Mouse (Mus musculus) CH12.LX (cell line): ENCODE measurements around the gene Ift172. TPM values are rescaled to one million over a fixed set of nuclear protein-coding genes. Genes with fewer than 3 reads are reported as not detected.

Experiments
- DNase-seq: peaks from one replicate; pipeline ENCODE4 v3.0.0-alpha.2; 2013; ENCODE audit errors: extremely low read depth
- H3K27ac ChIP-seq: 2 replicates; pipeline ENCODE4 v1.5.1; 2012; ENCODE audit warnings: low read depth, mild to moderate bottlenecking, control low read depth, moderate library complexity; ENCODE audit not compliant: insufficient read depth
- H3K27me3 ChIP-seq: replicated peaks from 2 replicates; pipeline ENCODE3; 2012; ENCODE audit warnings: inconsistent platforms
- H3K36me3 ChIP-seq, 2 experiments: replicated peaks in 1 of 2; 2 replicates each; pipeline versions ENCODE3 to v1.6.1; 2012; ENCODE audit warnings: inconsistent platforms in 1 of 2, low read length in 1 of 2, mild to moderate bottlenecking in 1 of 2, mixed read lengths in 1 of 2, moderate library complexity in 1 of 2; ENCODE audit not compliant: control insufficient read depth in 1 of 2, insufficient read depth in 1 of 2
- H3K4me1 ChIP-seq, 2 experiments: 2 replicates each; pipeline ENCODE4 v1.6.1; 2012; ENCODE audit warnings: inconsistent platforms in 1 of 2, moderate library complexity in 1 of 2; ENCODE audit not compliant: insufficient read depth in 2 of 2, control insufficient read depth in 1 of 2
- H3K4me2 ChIP-seq: 2 replicates; pipeline ENCODE4 v1.6.1; 2012; ENCODE audit warnings: low read depth, mild to moderate bottlenecking, control low read depth; ENCODE audit not compliant: poor library complexity, insufficient read depth, severe bottlenecking
- H3K4me3 ChIP-seq, 3 experiments: fragments of 150-350 bp in 1 of 3; sonication (generic) in 1 of 3; replicated peaks in 1 of 3; 2 replicates each; pipeline versions ENCODE3 to v1.5.1; 2011 to 2012; ENCODE audit warnings: low read depth in 2 of 3, low read length in 2 of 3, mild to moderate bottlenecking in 2 of 3, moderate library complexity in 2 of 3, control low read depth in 1 of 3, improper control_type of control experiment in 1 of 3, inconsistent platforms in 1 of 3, mixed read lengths in 1 of 3; ENCODE audit not compliant: poor library complexity in 1 of 3
- H3K79me2 ChIP-seq: replicated peaks from 2 replicates; pipeline ENCODE4 v1.6.1; 2012; ENCODE audit warnings: mild to moderate bottlenecking, moderate library complexity; ENCODE audit not compliant: control insufficient read depth, poor library complexity, insufficient read depth, severe bottlenecking; ENCODE audit errors: extremely low read depth
- H3K9ac ChIP-seq: 2 replicates; pipeline ENCODE4 v1.6.1; 2012; ENCODE audit warnings: low read depth, mild to moderate bottlenecking, control low read depth, moderate library complexity; ENCODE audit not compliant: insufficient read depth
- H3K9me3 ChIP-seq: replicated peaks from 2 replicates; pipeline ENCODE3; 2012; ENCODE audit warnings: low read length, inconsistent platforms, mixed read lengths
- CHD2 ChIP-seq: IDR thresholded peaks from 2 replicates; pipeline ENCODE4 v1.6.1; 2011; ENCODE audit warnings: low read length, improper control_type of control experiment
- CTCF ChIP-seq, 2 experiments: IDR thresholded peaks in 1 of 2; conservative IDR thresholded peaks in 1 of 2; 2 replicates each; pipeline ENCODE4 v1.5.1; 2011 to 2012; ENCODE audit warnings: low read depth in 2 of 2, low read length in 2 of 2, improper control_type of control experiment in 1 of 2, inconsistent platforms in 1 of 2, mild to moderate bottlenecking in 1 of 2, moderate library complexity in 1 of 2
- E2F4 ChIP-seq: IDR thresholded peaks from 2 replicates; pipeline ENCODE4 v1.6.1; 2011; ENCODE audit warnings: low read depth, low read length, improper control_type of control experiment; ENCODE audit not compliant: insufficient replicate concordance
- ELF1 ChIP-seq: IDR thresholded peaks from 2 replicates; pipeline ENCODE4 v1.6.1; 2014; ENCODE audit warnings: low read depth, mild to moderate bottlenecking, inconsistent platforms, low read length, improper control_type of control experiment
- EP300 ChIP-seq: IDR thresholded peaks from 2 replicates; pipeline ENCODE4 v1.6.1; 2011; ENCODE audit warnings: low read length, improper control_type of control experiment
- GABPA ChIP-seq: IDR thresholded peaks from 2 replicates; pipeline ENCODE4 v1.6.1; 2012; ENCODE audit warnings: low read depth, low read length, improper control_type of control experiment, inconsistent platforms; ENCODE audit not compliant: insufficient replicate concordance
- HCFC1 ChIP-seq: IDR thresholded peaks from 2 replicates; pipeline ENCODE4 v1.6.1; 2012; ENCODE audit warnings: low read depth, mild to moderate bottlenecking, inconsistent platforms, low read length, improper control_type of control experiment
- IRF4 ChIP-seq: IDR thresholded peaks from 2 replicates; pipeline ENCODE4 v1.6.1; 2014; ENCODE audit warnings: low read depth, mild to moderate bottlenecking, inconsistent platforms, low read length, improper control_type of control experiment
- MAFK ChIP-seq: IDR thresholded peaks from 2 replicates; pipeline ENCODE4 v1.6.1; 2011; ENCODE audit warnings: low read length, improper control_type of control experiment; ENCODE audit not compliant: insufficient replicate concordance
- MAX ChIP-seq: IDR thresholded peaks from 2 replicates; pipeline ENCODE4 v1.6.1; 2011; ENCODE audit warnings: low read length, improper control_type of control experiment
- MAZ ChIP-seq: IDR thresholded peaks from 2 replicates; pipeline ENCODE4 v1.6.1; 2012; ENCODE audit warnings: low read depth, mild to moderate bottlenecking, inconsistent platforms, low read length, improper control_type of control experiment, moderate library complexity
- MXI1 ChIP-seq: IDR thresholded peaks from 2 replicates; pipeline ENCODE4 v1.6.1; 2011; ENCODE audit warnings: mild to moderate bottlenecking, low read depth, low read length, improper control_type of control experiment
- NELFE ChIP-seq: IDR thresholded peaks from 2 replicates; pipeline ENCODE4 v1.6.1; 2011; ENCODE audit warnings: low read depth, low read length, improper control_type of control experiment
- NRF1 ChIP-seq: IDR thresholded peaks from 2 replicates; pipeline ENCODE4 v1.6.1; 2014; ENCODE audit warnings: low read depth, mild to moderate bottlenecking, inconsistent platforms, low read length, improper control_type of control experiment, moderate library complexity
- POLR2A ChIP-seq: IDR thresholded peaks from 2 replicates; pipeline ENCODE4 v1.6.1; 2011; ENCODE audit warnings: low read depth, mild to moderate bottlenecking, improper control_type of control experiment, low read length
- RAD21 ChIP-seq: IDR thresholded peaks from 2 replicates; pipeline ENCODE4 v1.6.1; 2011; ENCODE audit warnings: low read depth, mild to moderate bottlenecking, low read length, improper control_type of control experiment, moderate library complexity
- RCOR1 ChIP-seq: conservative IDR thresholded peaks from 2 replicates; pipeline ENCODE4 v1.6.1; 2012; ENCODE audit warnings: low read depth, mild to moderate bottlenecking, inconsistent platforms, low read length, improper control_type of control experiment
- SIN3A ChIP-seq: IDR thresholded peaks from 2 replicates; pipeline ENCODE4 v1.6.1; 2012; ENCODE audit warnings: low read length, improper control_type of control experiment, inconsistent platforms
- TCF12 ChIP-seq: IDR thresholded peaks from 2 replicates; pipeline ENCODE4 v1.6.1; 2014; ENCODE audit warnings: low read depth, mild to moderate bottlenecking, inconsistent platforms, low read length, improper control_type of control experiment
- USF2 ChIP-seq: conservative IDR thresholded peaks from 2 replicates; pipeline ENCODE4 v1.6.1; 2011; ENCODE audit warnings: low read depth, low read length, improper control_type of control experiment
- ZKSCAN1 ChIP-seq: IDR thresholded peaks from 2 replicates; pipeline ENCODE4 v1.6.1; 2012; ENCODE audit warnings: low read depth, inconsistent platforms, low read length, improper control_type of control experiment, borderline replicate concordance
- ZMIZ1 ChIP-seq: IDR thresholded peaks from 2 replicates; pipeline ENCODE4 v1.6.1; 2012; ENCODE audit warnings: low read depth, mild to moderate bottlenecking, inconsistent platforms, low read length, improper control_type of control experiment
- dilution Hi-C: fragments of 300-500 bp; cut with MboI; formaldehyde crosslinking; loops from 2 replicates; pipeline ENCODE4 v1.14.3; 2020; ENCODE audit warnings: low sequenced_read_pairs; ENCODE audit not compliant: extremely low pct_unique_long_range_greater_than_20kb, extremely low pct_ligation_motif_present
- in situ Hi-C: fragments of 300-500 bp; cut with MboI; formaldehyde crosslinking; loops from 3 replicates; pipeline ENCODE4 v1.14.3; 2019; ENCODE audit warnings: low sequenced_read_pairs, low pct_ligation_motif_present, low pct_unique_long_range_greater_than_20kb, mixed read lengths
- polyA plus RNA-seq: library from polyadenylated mRNA; unstranded; fragments of >175 nt; gene quantifications from 2 replicates; pipeline ENCODE4 v1.2.1, GENCODE M21; 2012; ENCODE audit warnings: low read depth; ENCODE audit not compliant: insufficient read length
- total RNA-seq, 2 experiments: library from RNA; depleted of rRNA; stranded (reverse); fragments of 300-350 nt in 1 of 2; fragments of >200 nt in 1 of 2; gene quantifications; 2 replicates each; pipeline ENCODE4 v1.2.3; 2012 to 2014

Ift172 gene
- total and polyA plus RNA-seq, 3 experiments: 6.1 to 21.5 (median 8.5) TPM

DNA sequence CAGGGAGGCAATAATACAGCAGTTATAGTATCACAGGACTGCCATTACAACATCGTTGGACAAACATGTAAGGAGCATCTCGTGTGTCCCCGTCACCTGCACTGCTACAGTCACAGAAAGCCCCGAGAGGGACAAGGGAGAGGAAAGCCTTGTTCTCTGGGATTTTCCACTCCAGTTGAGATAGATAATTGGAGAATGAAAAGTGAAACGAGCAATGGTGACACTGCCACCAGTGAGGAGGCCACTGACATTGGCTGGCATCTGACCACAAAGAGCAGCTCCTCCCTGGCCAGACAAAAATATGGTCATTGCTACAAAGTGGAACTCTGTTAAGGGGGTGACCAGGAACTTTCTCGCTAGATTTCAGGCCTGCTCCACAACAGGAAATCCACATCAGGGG, 23.2 kb downstream of the Ift172 start:
- in situ Hi-C loops (no loop called here), dilution Hi-C loops (no loop called here)
- DNase-seq: no peak
- Histone ChIP-seq H3K4me3 (no peak overlapping the region), H3K9ac (no peak overlapping the region), H3K27ac (no peak overlapping the region), H3K79me2 (no peaks in the 10 kb centered on the region), H3K27me3 (no peaks in the 10 kb centered on the region), H3K36me3 (peaks cover 35 to 74% of the 10 kb centered on the region in 2 experiments), H3K9me3 (peaks cover 4% of the 10 kb centered on the region), H3K4me2 (no peak overlapping the region), H3K4me1 (no peaks in the 10 kb centered on the region)
- TF ChIP-seq SIN3A (no peak), IRF4 (no peak), MAFK (no peak), E2F4 (no peak), RCOR1 (no peak), ZMIZ1 (no peak), CTCF (conservative IDR thresholded peaks at IDR 0.05 in 1 of 2, IDR thresholded peaks at IDR 0.05 in 1 of 2; ENCODE audit: low read depth in 2 of 2, low read length in 2 of 2) (no peak), GABPA (no peak), USF2 (no peak), TCF12 (no peak), POLR2A (no peak)

DNA sequence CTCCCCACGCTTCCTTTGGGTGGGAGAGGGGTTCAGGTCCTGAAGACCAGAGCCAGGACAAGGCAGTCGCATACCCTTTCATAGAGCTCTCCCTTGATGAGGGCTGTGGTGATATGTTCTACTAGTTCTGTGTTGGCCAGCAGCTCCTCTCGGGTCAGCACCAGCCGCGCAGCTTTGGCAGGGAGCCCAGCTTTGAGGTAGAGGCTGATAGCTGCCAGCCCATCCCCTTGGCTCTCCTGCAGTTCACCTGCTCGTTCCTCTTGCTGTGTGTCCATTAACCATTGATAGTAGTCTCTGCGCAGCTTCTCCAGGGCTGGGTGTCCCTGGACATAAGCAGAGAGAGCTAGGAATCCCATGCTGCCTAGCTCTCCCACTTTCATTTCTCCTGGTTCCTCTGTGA, 24.8 kb downstream of the Ift172 start:
- Histone ChIP-seq H3K36me3 (peaks cover 35 to 78% of the 10 kb centered on the region in 2 experiments), H3K79me2 (no peaks in the 10 kb centered on the region), H3K4me2 (no peak overlapping the region), H3K4me1 (no peaks in the 10 kb centered on the region), H3K27ac (no peak overlapping the region), H3K9me3 (peaks cover 4% of the 10 kb centered on the region), H3K9ac (no peak overlapping the region), H3K27me3 (no peaks in the 10 kb centered on the region), H3K4me3 (no peak overlapping the region)
- no peak for TF ChIP-seq USF2
- TF ChIP-seq NELFE: no peak
- no peak for TF ChIP-seq EP300
- TF ChIP-seq NRF1: no peak
- DNase-seq: no peak
- in situ Hi-C loops: no loop called here
- dilution Hi-C loops: no loop called here

- Histone ChIP-seq H3K27me3 (no peaks in the 10 kb centered on the region), H3K9ac (no peak overlapping the region), H3K4me2 (no peak overlapping the region), H3K27ac (no peak overlapping the region), H3K79me2 (no peaks in the 10 kb centered on the region), H3K4me1 (peaks cover 0 to 2% of the 10 kb centered on the region in 2 experiments; a peak in 1 of 4 replicates), H3K36me3 (peaks cover 30 to 84% of the 10 kb centered on the region in 2 experiments), H3K9me3 (no peaks in the 10 kb centered on the region), H3K4me3 (no peak overlapping the region)
- in situ Hi-C loops: no loop called here
- TF ChIP-seq MAFK: no peak
- no peak for TF ChIP-seq ELF1
- TF ChIP-seq CTCF (conservative IDR thresholded peaks at IDR 0.05 in 1 of 2, IDR thresholded peaks at IDR 0.05 in 1 of 2; ENCODE audit: low read depth in 2 of 2, low read length in 2 of 2): no peak
- TF ChIP-seq SIN3A: no peak
- TF ChIP-seq POLR2A: no peak
- no peak for TF ChIP-seq MAX
- no peak for TF ChIP-seq ZKSCAN1
- no peak for TF ChIP-seq MXI1
- TF ChIP-seq HCFC1: no peak
- TF ChIP-seq RAD21: no peak
- no peak for TF ChIP-seq ZMIZ1
- no peak for TF ChIP-seq CHD2
- TF ChIP-seq MAZ: no peak
- dilution Hi-C loops: no loop called here
- DNase-seq: no peak
Measured at GRCm38 (mm10) chr5:31257616-31258015, 33.3 kb downstream of the Ift172 start.
